Comparison of ENCODE assay signal across 9 mouse cellular contexts in genomic region chr14:34362726-34363445, GRCm38 (mm10). TPM values are rescaled to one million over a fixed set of nuclear protein-coding genes. Genes with fewer than 3 reads are reported as not detected.
DNase-seq lines count a peak whose midpoint lies in the region; ATAC-seq and TF ChIP-seq lines count a peak whose summit lies in the region.
"Had no signal": no experiment of that assay in that cellular context is flagged by ENCODE, and none has a peak within 500 bp of the region (broad histone marks: within the 10 kb centered on the region; RNA-seq: fewer than 3 reads in every experiment).

No protein-coding gene starts in this region.

- TF ChIP-seq CTCF in thymus, adult 2 months (IDR thresholded peaks at IDR 0.05; ENCODE audit: borderline replicate concordance, control insufficient read depth, extremely low read depth, insufficient read depth, low read length, poor library complexity): no peak
- TF ChIP-seq CTCF in intestine, postnatal 0 days (IDR thresholded peaks at IDR 0.05; ENCODE audit: low read depth): peak; percentile 85

- no peaks in the 10 kb centered on the region for H3K4me1 ChIP-seq in thymus, adult 2 months (replicated peaks; ENCODE audit: control insufficient read depth, insufficient read depth, low read length)
- H3K4me1 ChIP-seq in intestine, postnatal 0 days (replicated peaks; ENCODE audit: control insufficient read depth, insufficient read depth, low read length): 0 out of 2 replicates have a peak, but pooled peaks cover 3% of the 10 kb centered on the region
- peaks cover 18% of the 10 kb centered on the region for H3K4me1 ChIP-seq in midbrain, embryonic 10.5 days

- no peak for TF ChIP-seq POLR2A in thymus, adult 2 months (IDR thresholded peaks at IDR 0.05; ENCODE audit: control insufficient read depth, extremely low read depth, insufficient read depth, low read length, poor library complexity)

- peak; percentile 47 for ATAC-seq in intestine, postnatal 0 days

- H3K27me3 ChIP-seq in thymus, adult 2 months (ENCODE audit: control insufficient read depth, insufficient read depth, low read length): no peaks in the 10 kb centered on the region
- no peaks in the 10 kb centered on the region for H3K27me3 ChIP-seq in intestine, postnatal 0 days (replicated peaks; ENCODE audit: control insufficient read depth, insufficient read depth, low read length)
- peaks cover 15% of the 10 kb centered on the region for H3K27me3 ChIP-seq in midbrain, embryonic 10.5 days (ENCODE audit: low read depth, poor library complexity, severe bottlenecking)

- H3K4me2 ChIP-seq in intestine, postnatal 0 days (replicated peaks; ENCODE audit: low read depth): peak overlapping the region; percentile 78

- 55% methylated on average over 18 of the region's 18 CpGs for WGBS in thymus, adult 2 months
- 41% methylated on average over 18 of the region's 18 CpGs for WGBS in intestine, postnatal 0 days
- WGBS in midbrain, embryonic 10.5 days: 25% methylated on average over 18 of the region's 18 CpGs

- H3K27ac ChIP-seq in thymus, adult 2 months (ENCODE audit: control insufficient read depth, insufficient read depth, low read length): no peak overlapping the region
- no peak overlapping the region for H3K27ac ChIP-seq in intestine, postnatal 0 days (ENCODE audit: low read depth, low read length)
- peak overlapping the region; percentile 78; the same call in 1 of the 2 replicates for H3K27ac ChIP-seq in midbrain, embryonic 10.5 days (replicated peaks)

- H3K4me3 ChIP-seq in thymus, adult 2 months (ENCODE audit: control insufficient read depth, insufficient read depth, low read length): no peak overlapping the region
- H3K4me3 ChIP-seq in intestine, postnatal 0 days (ENCODE audit: low read depth, low read length): peak overlapping the region; percentile 38
- H3K4me3 ChIP-seq in midbrain, embryonic 10.5 days: peak overlapping the region; percentile 59

- intact Hi-C loops in left cerebral cortex, postnatal 4 days (cut with DNase I): loop anchor here (10.0 kb wide), 2 partner anchors 88 to 278 kb away; partner anchors contain the start of gene Anxa8

- H3K9me3 ChIP-seq in intestine, postnatal 0 days (ENCODE audit: control insufficient read depth): no peaks in the 10 kb centered on the region
- H3K9me3 ChIP-seq in midbrain, embryonic 10.5 days (replicated peaks): peaks cover 7% of the 10 kb centered on the region; the same call in 1 of the 2 replicates

- DNase-seq in thymus, adult 2 months: peak; percentile 22
- no peak for DNase-seq in thymus, adult 18-20 months
- peak; percentile 66 for DNase-seq in embryo, embryonic 9.5 days (ENCODE audit: extremely low spot score)
- DNase-seq in heart, adult 11 months: peak; percentile 98
- peak; percentile 68 for DNase-seq in left cerebral cortex, postnatal 4 days
- peak; percentile 66 for DNase-seq in midbrain, embryonic 10.5 days (ENCODE audit: low spot score)
- DNase-seq in right cerebral cortex, postnatal 36 days (ENCODE audit: low spot score in 2 of 2): peak; percentile 39 to 55

- H3K36me3 ChIP-seq in thymus, adult 2 months (ENCODE audit: control insufficient read depth, insufficient read depth, low read length): no peaks in the 10 kb centered on the region
- no peaks in the 10 kb centered on the region for H3K36me3 ChIP-seq in intestine, postnatal 0 days (ENCODE audit: control insufficient read depth, insufficient read depth)
- no peaks in the 10 kb centered on the region for H3K36me3 ChIP-seq in midbrain, embryonic 10.5 days
- H3K36me3 ChIP-seq: G1E had no signal

- peak overlapping the region; percentile 48; the same call in 1 of the 2 replicates for H3K9ac ChIP-seq in intestine, postnatal 0 days (ENCODE audit: low read depth, low read length)

RNA-seq across cellular contexts. Expression of gene Fam25c, which starts 7.7 kb away (rescaled TPM):
- 1.8 and 2.2 TPM in 2 replicates for polyA plus RNA-seq in thymus, adult 2 months (2012; rRNA removed)
- not detected in 2 replicates for polyA plus RNA-seq in intestine, postnatal 0 days (2015; fragmentation: Nextera tagmentation; extraction: Ambion mirVana)
- total RNA-seq in left cerebral cortex, postnatal 4 days (2021): 1 to 10 TPM in 1 of 2 experiments, not detected in 1; 1.0 TPM
- polyA plus RNA-seq in midbrain, embryonic 10.5 days (2016; fragmentation: Nextera tagmentation; extraction: Ambion mirVana): not detected in 2 replicates
- total RNA-seq: G1E had no signal
- polyA plus RNA-seq: G1E had no signal

RNA-seq across cellular contexts. Expression of gene Sncg, which starts 11.7 kb away (rescaled TPM):
- 5.2 and 10.2 TPM in 2 replicates for polyA plus RNA-seq in thymus, adult 2 months (2012; rRNA removed)
- polyA plus RNA-seq in intestine, postnatal 0 days (2015; fragmentation: Nextera tagmentation; extraction: Ambion mirVana): 28.9 and 29.3 TPM in 2 replicates
- total RNA-seq in left cerebral cortex, postnatal 4 days (2021): 1 to 10 TPM in 1 of 2 experiments, not detected in 1; 1.6 TPM
- polyA plus RNA-seq in midbrain, embryonic 10.5 days (2016; fragmentation: Nextera tagmentation; extraction: Ambion mirVana): 30.8 and 56.1 TPM in 2 replicates
- polyA plus RNA-seq: G1E had no signal

RNA-seq across cellular contexts. Expression of gene Mmrn2, which starts 12.4 kb away (rescaled TPM):
- polyA plus RNA-seq in thymus, adult 2 months (2012; rRNA removed): 3.9 and 4.0 TPM in 2 replicates
- 5.6 and 5.7 TPM in 2 replicates for polyA plus RNA-seq in intestine, postnatal 0 days (2015; fragmentation: Nextera tagmentation; extraction: Ambion mirVana)
- 1 to 10 TPM; 3.6 to 4.0 TPM for total RNA-seq in left cerebral cortex, postnatal 4 days (2021)
- 6.3 and 8.2 TPM in 2 replicates for polyA plus RNA-seq in midbrain, embryonic 10.5 days (2016; fragmentation: Nextera tagmentation; extraction: Ambion mirVana)

RNA-seq across cellular contexts. Expression of gene Glud1, which starts 52.4 kb away (rescaled TPM):
- polyA plus RNA-seq in thymus, adult 2 months (2012; rRNA removed): 51.8 and 66.1 TPM in 2 replicates
- 40.8 TPM in 2 replicates for polyA plus RNA-seq in intestine, postnatal 0 days (2015; fragmentation: Nextera tagmentation; extraction: Ambion mirVana)
- 100 to 1,000 TPM; 299 TPM for total RNA-seq in left cerebral cortex, postnatal 4 days (2021)
- polyA plus RNA-seq in midbrain, embryonic 10.5 days (2016; fragmentation: Nextera tagmentation; extraction: Ambion mirVana): 75.5 and 79.6 TPM in 2 replicates

RNA-seq across cellular contexts. Expression of gene Shld2, which starts 52.6 kb away (rescaled TPM):
- polyA plus RNA-seq in thymus, adult 2 months (2012; rRNA removed): 2.8 and 4.2 TPM in 2 replicates
- 3.1 and 3.9 TPM in 2 replicates for polyA plus RNA-seq in intestine, postnatal 0 days (2015; fragmentation: Nextera tagmentation; extraction: Ambion mirVana)
- 10 to 100 TPM in 1 of 2 experiments, 1 to 10 TPM in 1; 9.4 to 11.0 TPM for total RNA-seq in left cerebral cortex, postnatal 4 days (2021)
- polyA plus RNA-seq in midbrain, embryonic 10.5 days (2016; fragmentation: Nextera tagmentation; extraction: Ambion mirVana): 6.6 and 7.1 TPM in 2 replicates

Comparison
In these comparisons a context has a peak if more than half of its experiments do, and no peak if none do; other contexts are left out.
1. DNase-seq: peak in thymus, adult 2 months (single experiment), embryo, embryonic 9.5 days (single experiment), heart, adult 11 months (single experiment), left cerebral cortex, postnatal 4 days (single experiment), midbrain, embryonic 10.5 days (single experiment) and right cerebral cortex, postnatal 36 days (2 of 2); none in thymus, adult 18-20 months (0 of 2).